Comparison of ENCODE assay signal across 9 mouse cellular contexts in the genomic region with DNA sequence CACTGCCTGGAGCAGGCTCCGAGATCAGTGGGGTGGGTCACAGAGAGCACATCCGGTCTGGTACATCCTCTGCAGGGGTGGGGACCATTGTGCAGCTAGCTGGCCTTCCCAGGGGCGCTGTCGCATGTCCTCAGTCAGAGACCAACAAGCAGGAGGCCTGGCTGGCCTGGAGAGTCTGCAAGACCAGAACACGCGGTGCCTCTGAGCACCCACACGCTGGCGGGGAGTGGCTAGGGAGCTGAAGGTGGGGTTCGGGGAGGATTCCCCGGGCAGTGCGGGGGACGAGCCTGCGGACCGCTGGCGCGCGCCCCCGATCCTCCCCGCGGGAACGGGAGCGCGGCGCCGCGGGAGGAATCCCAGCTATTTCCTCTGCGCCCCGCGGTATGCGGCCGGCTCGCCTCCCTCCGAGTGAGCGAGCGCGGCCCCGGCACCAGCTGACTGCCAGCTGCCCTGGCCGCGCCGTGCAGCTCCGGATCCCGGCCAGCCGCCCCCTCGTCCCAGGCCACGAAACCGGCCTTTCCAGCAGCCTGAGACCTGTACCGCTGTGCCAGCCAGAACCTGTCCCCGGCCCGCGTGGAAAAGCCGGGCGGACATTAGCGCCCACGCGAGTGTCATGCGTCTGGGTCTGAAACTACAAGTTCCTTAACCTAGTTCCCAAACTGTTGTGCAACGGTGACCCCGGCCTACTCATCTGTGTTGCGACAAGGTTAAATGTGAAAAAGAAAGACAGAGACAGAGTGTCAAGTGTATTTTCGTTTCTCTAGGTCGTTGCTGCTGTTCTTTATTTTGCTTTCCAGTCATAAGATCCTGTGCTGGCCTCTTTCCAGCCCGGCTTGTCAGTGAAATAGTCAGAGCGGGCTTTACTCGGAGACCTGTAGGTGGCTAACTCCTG.
DNase-seq lines count a peak whose midpoint lies in the region; ATAC-seq and TF ChIP-seq lines count a peak whose summit lies in the region.
"Had no signal": no experiment of that assay in that cellular context is flagged by ENCODE, and none has a peak within 500 bp of the region (broad histone marks: within the 10 kb centered on the region; RNA-seq: fewer than 3 reads in every experiment).

No protein-coding gene starts in this region.

- 2% methylated on average over 64 of the region's 64 CpGs for WGBS in embryonic facial prominence, embryonic 13.5 days
- 2% methylated on average over 57 of the region's 64 CpGs for WGBS in heart, adult 2 months
- 3% methylated on average over 59 of the region's 64 CpGs for WGBS in kidney, adult 2 months
- 2% methylated on average over 63 of the region's 64 CpGs for WGBS in limb, embryonic 15.5 days
- 4% methylated on average over 62 of the region's 64 CpGs for WGBS in midbrain, embryonic 16.5 days
- under 1% methylated on average over 64 of the region's 64 CpGs for WGBS in spleen, adult 2 months

- 0 out of 2 replicates have a peak, but pooled peaks have one; percentile 35 for TF ChIP-seq EP300 in heart, adult 2 months (IDR thresholded peaks at IDR 0.05; ENCODE audit: insufficient read depth, low read depth, low read length)

- H3K4me3 ChIP-seq in erythroblast, embryonic 14.5 days (replicated peaks) = peak overlapping the region; percentile 41
- H3K4me3 ChIP-seq in embryonic facial prominence, embryonic 13.5 days = peak overlapping the region; percentile 53
- H3K4me3 ChIP-seq in heart, adult 2 months = peak overlapping the region; percentile 72
- H3K4me3 ChIP-seq in kidney, adult 2 months (ENCODE audit: insufficient read depth, low read depth, low read length) = peak overlapping the region; percentile 59
- H3K4me3 ChIP-seq in limb, embryonic 15.5 days = peak overlapping the region; percentile 54
- peak overlapping the region; percentile 46 for H3K4me3 ChIP-seq in midbrain, embryonic 16.5 days (ENCODE audit: low read depth, low read length)
- H3K4me3 ChIP-seq in spleen, adult 2 months (ENCODE audit: extremely low read depth, insufficient read depth, insufficient read length) = peak overlapping the region; percentile 72

- peak overlapping the region; percentile 75 for H3K9ac ChIP-seq in embryonic facial prominence, embryonic 13.5 days
- H3K9ac ChIP-seq in heart, adult 2 months (ENCODE audit: low read depth, low read length) = peak overlapping the region; percentile 92
- peak overlapping the region; percentile 48 for H3K9ac ChIP-seq in limb, embryonic 15.5 days
- H3K9ac ChIP-seq in midbrain, embryonic 16.5 days (ENCODE audit: low read depth, low read length) = peak overlapping the region; percentile 72

- no peaks in the 10 kb centered on the region for H3K9me3 ChIP-seq in erythroblast, embryonic 14.5 days (ENCODE audit: control insufficient read depth, low read length)
- no peaks in the 10 kb centered on the region for H3K9me3 ChIP-seq in embryonic facial prominence, embryonic 13.5 days
- H3K9me3 ChIP-seq in limb, embryonic 15.5 days = no peaks in the 10 kb centered on the region
- no peaks in the 10 kb centered on the region for H3K9me3 ChIP-seq in midbrain, embryonic 16.5 days (replicated peaks; ENCODE audit: control insufficient read depth, low read length, poor library complexity, severe bottlenecking)
- H3K9me3 ChIP-seq: G1E had no signal

- intact Hi-C loops in heart, adult 2 months (cut with DNase I) = loop anchor here (1.0 to 2.0 kb wide), 3 partner anchors 47 to 239 kb away; a partner anchor contains a TSS

- H3K4me1 ChIP-seq in erythroblast, embryonic 14.5 days (ENCODE audit: control insufficient read depth) = peaks cover 3% of the 10 kb centered on the region
- peaks cover 42% of the 10 kb centered on the region for H3K4me1 ChIP-seq in embryonic facial prominence, embryonic 13.5 days
- peaks cover 14% of the 10 kb centered on the region for H3K4me1 ChIP-seq in heart, adult 2 months (ENCODE audit: control insufficient read depth, insufficient read depth, low read length)
- no peaks in the 10 kb centered on the region for H3K4me1 ChIP-seq in kidney, adult 2 months (ENCODE audit: control insufficient read depth, insufficient read depth, low read length)
- peaks cover 50% of the 10 kb centered on the region for H3K4me1 ChIP-seq in limb, embryonic 15.5 days
- H3K4me1 ChIP-seq in midbrain, embryonic 16.5 days (ENCODE audit: control insufficient read depth, insufficient read depth, low read length) = peaks cover 10% of the 10 kb centered on the region
- H3K4me1 ChIP-seq in spleen, adult 2 months (ENCODE audit: control insufficient read depth, insufficient read depth, insufficient read length) = peaks cover 53% of the 10 kb centered on the region

- peak; percentile 33 for TF ChIP-seq CTCF in heart, adult 2 months (IDR thresholded peaks at IDR 0.05)
- TF ChIP-seq CTCF in kidney, adult 2 months (conservative IDR thresholded peaks at IDR 0.05; ENCODE audit: insufficient read depth, insufficient read length, low read depth, low read length) = no peak
- no peak for TF ChIP-seq CTCF in spleen, adult 2 months (IDR thresholded peaks at IDR 0.05; ENCODE audit: extremely low read depth, insufficient read depth, insufficient read length, insufficient replicate concordance)

- no peak for ATAC-seq in erythroblast, adult 5-6 weeks (replicated peaks; ENCODE audit: low FRiP score, poor library complexity, severe bottlenecking)
- peak; percentile 40 for ATAC-seq in embryonic facial prominence, embryonic 13.5 days (ENCODE audit: insufficient number of reproducible peaks, insufficient read depth, low FRiP score, low TSS enrichment, low read depth)
- ATAC-seq in limb, embryonic 15.5 days (ENCODE audit: insufficient number of reproducible peaks, low FRiP score, low TSS enrichment, low read depth) = peak; percentile 70
- ATAC-seq in midbrain, embryonic 16.5 days = peak; percentile 78

- peak; percentile 82 for TF ChIP-seq POLR2A in heart, adult 2 months (IDR thresholded peaks at IDR 0.05; ENCODE audit: insufficient read depth, low read depth, low read length)
- peak; percentile 61 for TF ChIP-seq POLR2A in kidney, adult 2 months (IDR thresholded peaks at IDR 0.05; ENCODE audit: low read depth, low read length)
- peak; percentile 87 for TF ChIP-seq POLR2A in spleen, adult 2 months (IDR thresholded peaks at IDR 0.05; ENCODE audit: low read depth, low read length)

- peak; percentile 87 to 91 for DNase-seq in heart, adult 2 months
- DNase-seq in kidney, adult 2 months = peak; percentile 85
- peak; percentile 53 to 77 for DNase-seq in spleen, adult 2 months (ENCODE audit: low read depth in 1 of 2, low spot score in 2 of 2)

- H3K4me2 ChIP-seq in embryonic facial prominence, embryonic 13.5 days = peak overlapping the region; percentile 73
- peak overlapping the region; percentile 83 for H3K4me2 ChIP-seq in limb, embryonic 15.5 days
- H3K4me2 ChIP-seq in midbrain, embryonic 16.5 days (ENCODE audit: low read length) = peak overlapping the region; percentile 80

- H3K36me3 ChIP-seq in erythroblast, embryonic 14.5 days (ENCODE audit: control insufficient read depth) = no peaks in the 10 kb centered on the region
- no peaks in the 10 kb centered on the region for H3K36me3 ChIP-seq in embryonic facial prominence, embryonic 13.5 days
- H3K36me3 ChIP-seq in heart, adult 2 months (ENCODE audit: control insufficient read depth, insufficient read depth, low read length) = peaks cover 2% of the 10 kb centered on the region
- H3K36me3 ChIP-seq in kidney, adult 2 months (ENCODE audit: control insufficient read depth, insufficient read depth, low read length) = no peaks in the 10 kb centered on the region
- no peaks in the 10 kb centered on the region for H3K36me3 ChIP-seq in limb, embryonic 15.5 days
- H3K36me3 ChIP-seq in midbrain, embryonic 16.5 days (ENCODE audit: control insufficient read depth, insufficient read depth, low read length) = no peaks in the 10 kb centered on the region
- H3K36me3 ChIP-seq in spleen, adult 2 months (ENCODE audit: control insufficient read depth, insufficient read depth, low read length) = no peaks in the 10 kb centered on the region
- H3K36me3 ChIP-seq: G1E had no signal

- H3K79me2 ChIP-seq in heart, adult 2 months (replicated peaks; ENCODE audit: control insufficient read depth, insufficient read depth, low read length) = no peaks in the 10 kb centered on the region

- peaks cover 64% of the 10 kb centered on the region for H3K27me3 ChIP-seq in erythroblast, embryonic 14.5 days (ENCODE audit: control insufficient read depth)
- peaks cover 15% of the 10 kb centered on the region for H3K27me3 ChIP-seq in embryonic facial prominence, embryonic 13.5 days
- H3K27me3 ChIP-seq in heart, adult 2 months (ENCODE audit: control insufficient read depth, insufficient read depth, low read length) = no peaks in the 10 kb centered on the region
- no peaks in the 10 kb centered on the region for H3K27me3 ChIP-seq in kidney, adult 2 months (replicated peaks; ENCODE audit: control insufficient read depth, insufficient read depth, low read length)
- H3K27me3 ChIP-seq in limb, embryonic 15.5 days = peaks cover 8% of the 10 kb centered on the region; the same call in 1 of the 2 replicates
- H3K27me3 ChIP-seq in midbrain, embryonic 16.5 days (ENCODE audit: control insufficient read depth, insufficient read depth, low read depth, low read length) = no peaks in the 10 kb centered on the region; the same call in 1 of the 2 replicates
- no peaks in the 10 kb centered on the region for H3K27me3 ChIP-seq in spleen, adult 2 months (ENCODE audit: control insufficient read depth, insufficient read depth, low read length)

- peak overlapping the region; percentile 60 for H3K27ac ChIP-seq in embryonic facial prominence, embryonic 13.5 days
- peak overlapping the region; percentile 88 for H3K27ac ChIP-seq in heart, adult 2 months
- H3K27ac ChIP-seq in kidney, adult 2 months (ENCODE audit: insufficient read depth, low read depth, low read length) = peak overlapping the region; percentile 91
- peak overlapping the region; percentile 87 for H3K27ac ChIP-seq in limb, embryonic 15.5 days
- peak overlapping the region; percentile 62 for H3K27ac ChIP-seq in midbrain, embryonic 16.5 days (ENCODE audit: low read length)
- peak overlapping the region; percentile 96 for H3K27ac ChIP-seq in spleen, adult 2 months (ENCODE audit: insufficient read depth, low read length)
